Mouse (Mus musculus): Measurements from ENCODE around the gene Fam168a. TPM values are rescaled to one million over a fixed set of nuclear protein-coding genes. Genes with fewer than 3 reads are reported as not detected.

Fam168a gene
- polyA plus RNA-seq, 1 experiment from 2014 or later: 15.5 TPM

- 60% methylated on average over 11 of the region's 11 CpGs for WGBS
- Histone ChIP-seq H3K4me1 (replicated peaks; ENCODE audit: control insufficient read depth, insufficient read depth) (no peaks in the 10 kb centered on the region), H3K9ac (ENCODE audit: low read length) (no peak overlapping the region), H3K36me3 (ENCODE audit: control insufficient read depth, insufficient read depth, low read length) (no peaks in the 10 kb centered on the region), H3K4me2 (replicated peaks; ENCODE audit: low read depth) (no peak overlapping the region), H3K27ac (replicated peaks) (no peak overlapping the region), H3K4me3 (ENCODE audit: low read depth, low read length) (no peak overlapping the region), H3K9me3 (ENCODE audit: control insufficient read depth, low read length) (no peaks in the 10 kb centered on the region), H3K27me3 (ENCODE audit: control insufficient read depth, insufficient read depth, low read length) (no peaks in the 10 kb centered on the region)
- TF ChIP-seq EP300 (optimal IDR thresholded peaks at IDR 0.05): no peak
- no peak for TF ChIP-seq CTCF (IDR thresholded peaks at IDR 0.05; ENCODE audit: low read depth)
- DNase-seq (ENCODE audit: low spot score) (no peak), ATAC-seq (ENCODE audit: low FRiP score, low TSS enrichment) (no peak)
Measured at GRCm38 (mm10) chr7:100663729-100664304, 42.6 kb upstream of the Fam168a start.

- no peaks in the 10 kb centered on the region for H3K27me3 ChIP-seq (ENCODE audit: control insufficient read depth, insufficient read depth, low read length)
- H3K4me1 ChIP-seq (replicated peaks; ENCODE audit: control insufficient read depth, insufficient read depth): no peaks in the 10 kb centered on the region
- no peaks in the 10 kb centered on the region for H3K36me3 ChIP-seq (ENCODE audit: control insufficient read depth, insufficient read depth, low read length)
- no peak overlapping the region for H3K4me3 ChIP-seq (ENCODE audit: low read depth, low read length)
- H3K9ac ChIP-seq (ENCODE audit: low read length): no peak overlapping the region
- WGBS: 84% methylated on average over 5 of the region's 5 CpGs
- no peaks in the 10 kb centered on the region for H3K9me3 ChIP-seq (ENCODE audit: control insufficient read depth, low read length)
- DNase-seq (ENCODE audit: low spot score) (no peak), ATAC-seq (ENCODE audit: low FRiP score, low TSS enrichment) (no peak)
- TF ChIP-seq EP300 (optimal IDR thresholded peaks at IDR 0.05) (no peak), CTCF (IDR thresholded peaks at IDR 0.05; ENCODE audit: low read depth) (no peak)
- no peak overlapping the region for H3K4me2 ChIP-seq (replicated peaks; ENCODE audit: low read depth)
- H3K27ac ChIP-seq (replicated peaks): no peak overlapping the region
Measured at GRCm38 (mm10) chr7:100670646-100671045, 35.8 kb upstream of the Fam168a start.

DNA sequence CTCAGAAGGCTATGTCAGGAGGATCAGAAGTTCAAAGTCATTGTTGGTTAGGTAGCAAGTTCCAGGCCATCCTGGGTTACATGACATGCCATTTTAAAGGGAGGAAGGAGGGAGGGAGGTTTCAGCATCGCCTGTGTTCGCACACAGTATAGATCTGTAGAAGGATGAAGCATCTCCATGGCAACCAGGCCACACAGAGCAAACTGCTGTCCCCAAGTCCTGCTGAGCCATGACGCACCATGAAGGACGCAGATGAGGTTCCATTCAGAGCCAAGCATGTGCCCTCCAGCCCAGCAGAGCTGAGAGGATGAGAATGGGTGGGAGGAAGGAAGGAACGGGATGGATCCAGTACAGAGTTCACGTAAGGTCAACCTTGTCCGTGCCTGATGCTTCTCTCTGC, 33.0 kb upstream of the Fam168a start:
- DNase-seq (ENCODE audit: low spot score): no peak
- no peaks in the 10 kb centered on the region for H3K9me3 ChIP-seq (ENCODE audit: control insufficient read depth, low read length)
- WGBS: 76% methylated on average over 7 of the region's 7 CpGs
- no peak overlapping the region for H3K4me3 ChIP-seq (ENCODE audit: low read depth, low read length)
- TF ChIP-seq CTCF (IDR thresholded peaks at IDR 0.05; ENCODE audit: low read depth) (no peak), EP300 (optimal IDR thresholded peaks at IDR 0.05) (no peak)
- H3K9ac ChIP-seq (ENCODE audit: low read length): no peak overlapping the region
- H3K4me2 ChIP-seq (replicated peaks; ENCODE audit: low read depth): no peak overlapping the region
- no peaks in the 10 kb centered on the region for H3K4me1 ChIP-seq (replicated peaks; ENCODE audit: control insufficient read depth, insufficient read depth)
- ATAC-seq (ENCODE audit: low FRiP score, low TSS enrichment): no peak
- no peaks in the 10 kb centered on the region for H3K27me3 ChIP-seq (ENCODE audit: control insufficient read depth, insufficient read depth, low read length)
- H3K27ac ChIP-seq (replicated peaks): no peak overlapping the region
- H3K36me3 ChIP-seq (ENCODE audit: control insufficient read depth, insufficient read depth, low read length): no peaks in the 10 kb centered on the region

DNA sequence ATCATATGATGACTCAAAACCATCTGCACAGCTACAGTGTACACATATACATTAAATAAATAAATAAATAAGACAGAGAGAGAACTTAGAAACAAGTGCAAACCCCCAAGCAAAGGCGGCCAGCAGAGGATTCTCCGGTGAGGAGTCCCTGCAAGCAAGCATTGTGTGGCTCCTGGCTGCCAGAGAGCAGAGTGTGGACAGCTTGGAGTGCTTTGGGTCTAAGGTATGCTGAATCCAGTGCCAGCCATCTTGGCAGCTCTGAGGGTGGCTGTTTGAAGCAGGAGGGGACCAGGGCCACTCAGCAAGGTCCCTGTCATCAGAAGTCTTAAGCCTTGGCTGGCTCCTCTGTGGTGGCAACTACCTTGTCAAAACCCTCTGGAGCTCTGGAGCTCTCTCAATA, 31.5 kb upstream of the Fam168a start:
- Histone ChIP-seq H3K4me2 (replicated peaks; ENCODE audit: low read depth) (no peak overlapping the region), H3K9ac (ENCODE audit: low read length) (no peak overlapping the region), H3K27ac (replicated peaks) (no peak overlapping the region), H3K4me3 (ENCODE audit: low read depth, low read length) (no peak overlapping the region), H3K36me3 (ENCODE audit: control insufficient read depth, insufficient read depth, low read length) (no peaks in the 10 kb centered on the region), H3K9me3 (ENCODE audit: control insufficient read depth, low read length) (no peaks in the 10 kb centered on the region), H3K4me1 (replicated peaks; ENCODE audit: control insufficient read depth, insufficient read depth) (no peaks in the 10 kb centered on the region), H3K27me3 (ENCODE audit: control insufficient read depth, insufficient read depth, low read length) (no peaks in the 10 kb centered on the region)
- DNase-seq (ENCODE audit: low spot score) (no peak), ATAC-seq (ENCODE audit: low FRiP score, low TSS enrichment) (no peak)
- WGBS: 86% methylated on average over 2 of the region's 2 CpGs
- TF ChIP-seq CTCF (IDR thresholded peaks at IDR 0.05; ENCODE audit: low read depth): no peak
- no peak for TF ChIP-seq EP300 (optimal IDR thresholded peaks at IDR 0.05)

DNA sequence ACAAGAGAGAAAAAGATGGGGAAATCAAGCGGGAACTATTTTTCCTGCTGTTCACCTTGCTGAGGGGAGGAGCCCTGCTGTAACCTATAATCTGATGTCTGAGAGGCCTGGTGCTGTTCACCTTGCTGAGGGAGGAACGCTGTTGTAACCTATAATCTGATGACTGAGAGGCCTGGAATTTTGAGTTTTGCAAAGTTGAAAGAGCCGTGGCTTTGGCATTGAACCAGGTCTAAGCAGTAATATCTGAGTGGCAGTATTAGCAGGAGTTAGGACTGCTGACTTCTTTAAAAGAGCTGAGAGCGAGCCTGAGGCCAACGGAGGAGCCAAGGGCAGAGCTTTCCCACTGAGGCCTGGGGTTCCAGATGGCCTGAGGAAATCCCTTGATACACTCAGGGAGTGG, 28.4 kb upstream of the Fam168a start:
- H3K4me2 ChIP-seq (replicated peaks; ENCODE audit: low read depth): no peak overlapping the region
- ATAC-seq (ENCODE audit: low FRiP score, low TSS enrichment) (no peak), DNase-seq (ENCODE audit: low spot score) (no peak)
- no peak overlapping the region for H3K9ac ChIP-seq (ENCODE audit: low read length)
- no peaks in the 10 kb centered on the region for H3K4me1 ChIP-seq (replicated peaks; ENCODE audit: control insufficient read depth, insufficient read depth)
- H3K9me3 ChIP-seq (ENCODE audit: control insufficient read depth, low read length): no peaks in the 10 kb centered on the region
- WGBS: 58% methylated on average over 5 of the region's 5 CpGs
- no peak for TF ChIP-seq CTCF (IDR thresholded peaks at IDR 0.05; ENCODE audit: low read depth)
- no peak for TF ChIP-seq EP300 (optimal IDR thresholded peaks at IDR 0.05)
- no peaks in the 10 kb centered on the region for H3K36me3 ChIP-seq (ENCODE audit: control insufficient read depth, insufficient read depth, low read length)
- H3K27ac ChIP-seq (replicated peaks): no peak overlapping the region
- H3K27me3 ChIP-seq (ENCODE audit: control insufficient read depth, insufficient read depth, low read length): no peaks in the 10 kb centered on the region
- no peak overlapping the region for H3K4me3 ChIP-seq (ENCODE audit: low read depth, low read length)

DNA sequence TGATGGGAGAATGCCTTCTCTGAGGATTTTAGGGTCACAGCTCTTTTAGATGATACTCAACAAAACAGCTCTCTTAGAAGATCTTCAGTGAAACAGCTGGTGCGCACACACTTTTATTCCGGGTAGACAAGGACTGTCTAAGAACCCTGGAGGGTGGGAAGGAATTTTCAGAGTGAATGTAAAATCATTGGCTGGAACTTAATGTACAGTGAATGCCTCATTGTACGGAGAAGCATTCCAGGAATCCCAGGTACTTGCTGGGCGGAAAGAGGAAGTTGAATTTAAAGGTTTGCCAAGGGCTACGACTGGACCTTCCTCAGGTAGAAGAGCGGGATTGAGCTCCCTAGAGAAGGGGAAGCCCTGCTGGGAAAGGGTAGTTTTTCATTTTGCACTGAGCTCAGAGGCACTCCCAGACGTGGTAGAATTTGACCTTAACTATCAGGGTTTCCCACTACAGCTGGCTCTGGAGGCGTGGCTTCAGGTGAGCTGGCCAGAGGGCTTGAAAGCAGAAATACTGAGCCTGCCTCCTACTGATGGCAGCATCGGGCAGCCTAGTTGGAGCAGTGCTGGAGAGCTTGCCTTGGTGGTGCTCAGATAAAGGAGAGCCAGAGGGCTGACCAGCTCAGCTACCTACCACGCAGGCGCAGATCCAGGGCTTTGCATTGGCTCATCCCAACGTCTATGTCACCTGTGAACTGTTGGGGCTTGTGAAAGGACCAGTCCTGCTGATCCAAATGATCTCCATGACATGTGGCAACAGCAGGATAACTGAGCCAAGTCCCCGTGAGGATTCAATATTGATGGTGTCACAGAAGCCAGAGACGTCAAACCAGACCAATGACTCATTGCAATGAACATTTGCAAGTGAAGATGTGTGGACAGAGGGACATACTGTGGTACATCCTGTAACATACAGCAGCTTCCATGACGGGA, 27.2 kb upstream of the Fam168a start:
- 44% methylated on average over 15 of the region's 15 CpGs for WGBS
- DNase-seq (ENCODE audit: low spot score): peak; percentile 53
- ATAC-seq (ENCODE audit: low FRiP score, low TSS enrichment): peak; percentile 60
- Histone ChIP-seq H3K27me3 (ENCODE audit: control insufficient read depth, insufficient read depth, low read length) (no peaks in the 10 kb centered on the region), H3K9ac (ENCODE audit: low read length) (no peak overlapping the region), H3K27ac (replicated peaks) (peak overlapping the region; percentile 13; the same call in 1 of the 2 replicates), H3K9me3 (ENCODE audit: control insufficient read depth, low read length) (no peaks in the 10 kb centered on the region), H3K4me2 (replicated peaks; ENCODE audit: low read depth) (peak overlapping the region; percentile 32), H3K4me3 (ENCODE audit: low read depth, low read length) (no peak overlapping the region), H3K36me3 (ENCODE audit: control insufficient read depth, insufficient read depth, low read length) (no peaks in the 10 kb centered on the region), H3K4me1 (replicated peaks; ENCODE audit: control insufficient read depth, insufficient read depth) (no peaks in the 10 kb centered on the region)
- TF ChIP-seq CTCF (IDR thresholded peaks at IDR 0.05; ENCODE audit: low read depth) (no peak), EP300 (optimal IDR thresholded peaks at IDR 0.05) (no peak)
